Mouse (Mus musculus): ENCODE data around the gene Ino80.

Gene Ino80

GRCm38 (mm10) chr2:119436988-119437387 lies 40.5 kb downstream of the Ino80 start:
- DNase-seq: peak; percentile 63

- DNase-seq: no peak
Observed at GRCm38 (mm10) chr2:119436467-119436866, 41.0 kb downstream of the Ino80 start.

GRCm38 (mm10) chr2:119413819-119414218 lies 63.7 kb downstream of the Ino80 start:
- DNase-seq: peak; percentile 26

DNA sequence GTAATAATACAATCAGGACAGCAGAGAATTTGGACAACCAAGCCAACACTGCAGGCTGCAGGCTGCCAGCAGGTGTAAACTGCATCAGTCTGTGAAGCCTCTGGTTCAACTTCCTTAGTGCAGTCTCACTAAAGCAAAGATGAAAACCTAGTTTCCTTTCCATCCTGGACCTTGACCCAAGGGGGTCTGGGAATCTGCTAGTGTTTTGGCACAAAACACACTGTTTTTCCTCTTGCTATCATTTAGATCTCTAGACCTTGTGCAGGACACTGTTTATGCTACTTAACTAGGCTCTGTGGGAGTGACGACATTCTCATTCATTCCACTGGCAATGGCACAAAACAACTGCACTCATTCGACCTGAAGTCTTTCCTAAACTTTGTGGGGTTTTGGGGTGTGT lies 65.8 kb downstream of the Ino80 start:
- peak; percentile 16 for DNase-seq

- DNase-seq: peak; percentile 16
Observed at GRCm38 (mm10) chr2:119411016-119411415, 66.5 kb downstream of the Ino80 start.

DNA sequence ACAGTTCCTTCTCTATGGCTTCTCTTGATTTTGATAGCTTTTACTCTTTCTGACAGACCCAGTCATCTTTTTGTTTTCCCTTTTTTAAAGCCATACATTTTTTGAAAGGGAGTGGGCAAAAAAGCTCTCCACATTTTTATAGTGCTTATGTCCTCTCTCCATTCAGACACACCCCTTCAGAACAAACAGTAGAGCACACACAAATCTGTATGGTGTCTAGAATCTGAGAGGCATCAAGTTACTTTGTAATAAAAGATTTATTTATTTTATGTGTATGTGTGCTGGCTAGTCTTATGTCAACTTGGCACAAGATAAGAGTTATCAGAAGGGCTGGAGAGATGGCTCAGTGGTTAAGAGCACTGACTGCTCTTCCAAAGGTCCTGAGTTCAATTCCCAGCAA lies 68.8 kb downstream of the Ino80 start:
- no peak for DNase-seq

DNA sequence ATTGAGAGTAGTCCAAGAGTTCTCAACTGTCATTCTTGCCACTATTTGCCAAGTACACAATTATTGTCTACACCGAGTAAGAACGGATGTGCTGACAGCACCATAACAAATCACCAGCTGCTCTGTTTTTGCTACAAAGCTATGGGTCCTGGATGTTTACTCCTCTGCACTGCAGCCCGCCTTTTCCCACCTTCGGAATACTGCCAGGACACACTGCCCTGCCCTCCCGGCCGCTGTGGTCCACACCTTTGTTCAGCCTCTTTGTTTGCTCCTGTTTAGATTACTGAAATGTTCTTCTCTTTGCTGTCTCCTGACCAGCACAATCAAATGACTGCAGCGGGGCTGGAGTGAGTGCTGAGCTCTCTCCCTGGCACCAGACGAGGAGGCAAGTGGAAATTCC lies 69.2 kb downstream of the Ino80 start:
- DNase-seq: peak; percentile 69

DNA sequence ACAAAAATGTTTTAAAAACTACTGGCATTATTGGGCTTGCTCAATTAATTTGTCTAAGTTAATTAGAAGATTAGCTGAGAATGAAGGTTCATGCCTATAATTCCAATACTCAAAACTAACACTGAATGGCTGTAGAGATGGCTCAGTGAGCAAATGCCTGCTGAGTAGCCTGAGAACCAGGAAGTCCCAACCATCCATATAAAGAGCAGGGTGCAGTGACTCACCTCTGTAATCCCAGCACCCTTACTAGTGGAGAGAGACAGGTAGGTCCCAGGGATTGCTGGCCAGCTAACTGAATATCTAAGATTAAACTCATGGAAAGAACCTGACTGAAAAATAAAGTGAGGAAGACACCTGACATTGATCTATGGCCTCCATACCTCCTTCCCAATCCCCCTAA lies 78.2 kb downstream of the Ino80 start:
- DNase-seq: no peak

DNA sequence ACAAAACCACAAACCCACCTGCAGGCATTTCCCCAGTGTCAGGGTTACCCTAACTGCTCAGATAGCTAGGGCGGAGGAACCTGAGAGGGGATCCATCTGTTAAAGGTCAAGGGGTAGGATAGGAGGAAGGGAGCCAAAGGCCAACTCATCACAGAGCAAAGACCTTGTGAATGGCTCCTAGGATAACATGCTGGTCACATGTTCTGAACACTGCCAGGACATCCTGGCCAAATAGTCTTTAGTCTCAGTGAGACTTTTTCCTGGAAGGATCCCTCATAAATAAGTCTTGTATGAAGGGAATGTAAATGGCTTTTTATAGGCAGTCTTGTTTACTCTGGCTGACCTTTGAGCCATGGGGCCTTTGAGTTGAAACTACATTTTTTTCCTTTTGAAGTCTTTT lies 78.8 kb downstream of the Ino80 start:
- DNase-seq: no peak

GRCm38 (mm10) chr2:119398252-119398651 lies 79.2 kb downstream of the Ino80 start:
- DNase-seq: no peak

DNA sequence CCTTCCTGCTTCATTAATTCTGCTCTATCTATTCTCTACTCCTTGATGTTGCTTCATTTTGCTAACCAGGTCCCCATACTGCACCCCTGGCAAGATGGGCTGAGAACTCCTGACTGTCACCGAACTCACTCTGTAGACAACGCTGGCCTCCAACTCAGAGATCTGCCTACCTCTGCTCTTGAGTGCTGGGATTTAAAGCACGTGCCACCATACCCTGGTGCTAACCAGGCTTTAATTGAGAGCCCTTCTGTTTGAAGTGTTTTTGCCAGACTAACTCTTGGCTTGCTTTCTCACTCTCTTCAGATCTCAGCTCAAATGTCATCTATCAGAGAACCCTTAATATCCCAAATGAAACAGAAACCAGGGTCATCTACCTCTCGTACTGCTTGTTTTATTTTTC lies 87.5 kb downstream of the Ino80 start:
- DNase-seq: no peak

GRCm38 (mm10) chr2:119388266-119388665 lies 89.2 kb downstream of the Ino80 start:
- DNase-seq: no peak

DNA sequence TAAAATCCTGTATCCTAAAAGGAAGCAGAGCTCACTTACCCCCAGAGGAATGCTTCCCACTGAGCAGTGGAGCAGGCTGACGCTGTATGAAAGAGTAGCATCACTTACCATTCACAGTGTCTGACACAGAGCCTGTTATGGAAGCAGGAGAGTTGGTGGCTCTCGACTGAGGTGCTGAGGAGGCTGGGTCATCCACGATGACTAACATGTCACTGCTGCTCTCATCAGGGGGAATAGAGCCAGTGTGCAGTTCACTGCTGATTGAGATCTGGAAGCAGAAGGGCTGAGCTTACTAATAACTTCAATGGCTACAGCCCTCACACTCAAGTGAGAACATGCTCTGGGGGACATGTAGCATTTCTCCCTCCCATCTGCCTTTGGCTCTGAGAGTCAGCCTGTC lies 98.0 kb downstream of the Ino80 start:
- no peak for DNase-seq

DNA sequence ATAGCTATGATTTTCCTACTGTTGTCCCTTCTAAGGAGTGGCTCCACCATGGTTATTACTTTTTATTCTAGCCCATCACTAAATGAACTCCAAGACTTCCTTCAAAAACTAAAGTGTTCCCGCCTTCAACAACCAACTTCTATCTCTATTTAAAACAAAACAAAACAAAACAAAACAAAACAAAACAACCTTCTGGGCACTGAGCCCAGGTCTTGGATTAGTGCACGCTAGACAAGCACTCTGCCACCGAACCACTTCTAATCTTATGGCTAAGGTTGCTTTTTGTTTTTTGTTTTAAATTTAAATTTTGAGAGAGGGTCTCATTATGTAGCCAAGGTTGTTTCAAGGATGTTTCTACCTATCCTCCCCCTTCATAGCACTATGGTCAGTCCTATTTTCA lies 99.7 kb downstream of the Ino80 start:
- DNase-seq: peak; percentile 28

DNA sequence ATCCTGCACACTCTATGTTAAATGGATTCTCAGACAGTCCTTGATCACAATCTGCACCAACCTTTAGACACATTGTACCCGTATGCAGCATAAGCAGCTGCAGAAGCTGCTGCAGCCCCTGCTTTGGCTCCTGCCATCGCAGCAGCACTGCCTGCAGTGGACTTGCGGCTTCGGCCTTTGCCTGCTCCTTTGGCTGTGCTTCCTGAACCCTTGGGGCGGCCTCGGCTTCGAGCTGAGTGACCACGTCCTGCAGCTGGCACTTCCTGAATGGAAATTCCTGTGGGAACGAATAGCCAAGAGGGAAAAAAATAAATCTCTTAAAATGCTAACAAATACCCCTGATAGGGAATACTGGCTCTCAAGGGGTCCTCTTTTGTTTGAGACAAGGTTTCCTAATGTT lies 100.2 kb downstream of the Ino80 start:
- peak; percentile 44 for DNase-seq

DNA sequence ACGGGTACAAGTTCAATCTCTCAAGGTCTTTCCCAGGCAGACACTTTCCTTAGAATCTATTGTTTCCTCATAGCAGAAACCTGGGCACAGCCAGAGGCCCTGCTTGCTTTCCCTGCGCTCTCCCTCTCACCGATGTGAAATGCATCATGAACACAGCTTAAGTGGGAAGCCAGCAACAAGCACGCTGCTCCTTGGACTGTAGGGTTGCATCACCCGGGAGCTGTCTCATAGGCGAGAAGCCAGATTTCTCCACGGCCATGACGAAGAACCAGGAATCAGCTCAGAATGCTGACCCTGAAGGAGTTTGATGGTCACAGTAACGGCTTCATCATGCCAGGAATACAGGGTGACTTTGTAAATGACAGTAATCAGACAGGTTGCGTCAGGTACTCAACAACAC lies 107.4 kb downstream of the Ino80 start:
- DNase-seq: no peak

DNA sequence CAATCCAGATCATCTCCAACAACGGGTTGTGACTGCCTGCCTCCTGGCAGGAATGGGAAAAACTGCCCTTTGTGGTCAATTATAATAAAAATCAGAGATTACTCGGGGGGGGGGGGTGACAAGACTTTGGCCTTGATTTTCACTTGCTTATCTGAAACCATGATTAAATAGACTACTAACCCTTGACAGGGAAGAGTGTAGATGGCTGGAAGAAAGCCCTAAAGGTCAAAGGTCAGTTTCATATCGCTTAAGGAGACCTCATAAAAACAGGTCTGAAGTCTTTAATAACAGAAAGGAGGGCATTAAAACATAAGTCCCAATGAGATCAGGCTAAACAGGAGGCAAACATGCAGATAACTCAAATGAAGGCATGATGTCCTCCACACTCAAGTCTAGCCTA lies 110.1 kb downstream of the Ino80 start:
- no peak for DNase-seq

GRCm38 (mm10) chr2:119364969-119365368 lies 112.5 kb downstream of the Ino80 start:
- no peak for DNase-seq

GRCm38 (mm10) chr2:119359721-119360291 lies 117.7 kb downstream of the Ino80 start:
- no peak for DNase-seq

GRCm38 (mm10) chr2:119358249-119358648 lies 119.2 kb downstream of the Ino80 start:
- no peak for DNase-seq

GRCm38 (mm10) chr2:119356805-119357204 lies 120.7 kb downstream of the Ino80 start:
- no peak for DNase-seq

DNA sequence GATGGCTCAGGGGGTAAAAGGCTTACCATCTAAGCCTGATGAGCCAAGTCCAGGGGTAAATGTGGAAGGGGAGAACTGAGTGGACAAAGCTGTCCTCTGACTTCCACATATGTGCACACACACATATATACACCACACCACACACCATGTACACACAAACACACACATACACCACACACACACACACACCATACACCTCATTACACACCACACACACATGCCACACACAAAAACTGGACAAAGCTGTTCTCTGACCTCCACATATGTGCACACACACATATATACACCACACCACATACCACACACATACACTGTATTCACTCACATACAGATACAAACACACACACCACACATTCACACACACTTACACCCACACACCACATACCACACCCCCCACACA lies 121.2 kb downstream of the Ino80 start:
- no peak for DNase-seq

DNA sequence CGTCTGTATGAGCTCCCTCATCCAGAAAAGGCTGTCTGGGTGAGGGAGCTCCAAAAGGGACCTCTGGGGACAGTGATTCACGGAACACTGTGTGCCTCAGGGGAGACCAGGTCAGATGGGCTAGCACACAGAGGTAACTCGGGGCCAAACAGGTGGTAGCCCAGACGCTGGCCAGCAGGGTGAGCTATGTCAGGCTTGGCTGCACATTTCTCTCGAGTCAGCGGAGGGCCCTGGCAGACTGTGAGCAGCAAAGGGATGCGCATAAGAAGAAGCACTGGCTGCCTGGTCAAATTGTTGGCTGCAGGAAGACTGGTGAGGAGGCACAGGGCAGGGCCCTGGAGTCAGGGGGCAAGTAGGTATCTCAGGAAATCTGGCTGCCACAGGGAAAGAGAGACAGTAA lies 121.8 kb downstream of the Ino80 start:
- DNase-seq: no peak

- DNase-seq: no peak
Observed at GRCm38 (mm10) chr2:119355089-119355488, 122.4 kb downstream of the Ino80 start.

GRCm38 (mm10) chr2:119353707-119354106 lies 123.8 kb downstream of the Ino80 start:
- no peak for DNase-seq
